Mouse (Mus musculus) liver, embryonic 12.5 days (tissue): ENCODE measurements around the gene Mdm4. TPM values are rescaled to one million over a fixed set of nuclear protein-coding genes. Genes with fewer than 3 reads are reported as not detected.
"Not testable (repeated sequence)": the region's sequence is repeated elsewhere in the genome, so short reads cannot be mapped to it uniquely, and the experiment has no call there.

Experiments
- ATAC-seq: fragments of 200-750 bp; cut with Nextera tagmentation; 2 replicates; pipeline ENCODE4 v1.8.0; 2017; ENCODE audit warnings: moderate number of reproducible peaks, mild to moderate bottlenecking, moderate library complexity
- H3K27ac ChIP-seq: fragments of 300-500 bp; sonication (generic); 2 replicates; pipeline ENCODE4 v1.5.1; 2016; ENCODE audit warnings: mild to moderate bottlenecking
- H3K27me3 ChIP-seq: fragments of 300-500 bp; sonication (generic); replicated peaks from 2 replicates; pipeline ENCODE4 v1.6.1; 2016; ENCODE audit warnings: mild to moderate bottlenecking, moderate library complexity
- H3K36me3 ChIP-seq: fragments of 300-500 bp; sonication (generic); 2 replicates; pipeline ENCODE4 v1.6.1; 2016; ENCODE audit warnings: mild to moderate bottlenecking, moderate library complexity
- H3K4me1 ChIP-seq: fragments of 300-500 bp; sonication (generic); 2 replicates; pipeline ENCODE4 v1.6.1; 2016
- H3K4me2 ChIP-seq: fragments of 300-500 bp; sonication (generic); 2 replicates; pipeline ENCODE4 v1.6.1; 2016; ENCODE audit warnings: mild to moderate bottlenecking, moderate library complexity
- H3K4me3 ChIP-seq: fragments of 300-500 bp; sonication (generic); 2 replicates; pipeline ENCODE4 v1.5.1; 2016; ENCODE audit warnings: mild to moderate bottlenecking, moderate library complexity
- H3K9ac ChIP-seq: fragments of 300-500 bp; sonication (generic); 2 replicates; pipeline ENCODE4 v1.6.1; 2016; ENCODE audit warnings: mild to moderate bottlenecking, moderate library complexity
- H3K9me3 ChIP-seq: fragments of 300-500 bp; sonication (generic); replicated peaks from 2 replicates; pipeline ENCODE4 v1.6.1; 2016; ENCODE audit warnings: mild to moderate bottlenecking, moderate library complexity
- WGBS: fragments of 180-500 bp; shearing (Covaris S2); methylation state at CpG from one replicate; pipeline ENCODE4 v1.1.7; 2016; ENCODE audit not compliant: insufficient replicate concordance; 5-methylcytosine and 5-hydroxymethylcytosine counted together
- polyA plus RNA-seq: library from polyadenylated mRNA; unstranded; fragments of >200 nt; fragmentation: Nextera tagmentation; extraction: Ambion mirVana; gene quantifications from 2 replicates; pipeline ENCODE4 v1.2.1, GENCODE M21; 2016

Gene Mdm4
- polyA plus RNA-seq, 1 experiment from 2014 or later, result 24.9 TPM

GRCm38 (mm10) chr1:133027126-133027525 is 3.2 kb downstream of the Mdm4 start:
- Histone ChIP-seq H3K4me2 (no peak overlapping the region), H3K27ac (peak overlapping the region; percentile 64), H3K36me3 (peaks cover under 1% of the 10 kb centered on the region; the same call in 1 of the 2 replicates), H3K9me3 (no peaks in the 10 kb centered on the region), H3K9ac (no peak overlapping the region), H3K4me1 (peaks cover 41% of the 10 kb centered on the region), H3K27me3 (no peaks in the 10 kb centered on the region), H3K4me3 (no peak overlapping the region)
- 86% methylated on average over 2 of the region's 2 CpGs for WGBS
- no peak for ATAC-seq

- H3K27me3 ChIP-seq, ATAC-seq, H3K36me3 ChIP-seq, H3K9me3 ChIP-seq: not testable (repeated sequence)
- H3K9ac ChIP-seq, result peak overlapping the region; percentile 95
- peaks cover 49% of the 10 kb centered on the region for H3K4me1 ChIP-seq
- peak overlapping the region; percentile 92 for H3K4me3 ChIP-seq
- WGBS, result 19% methylated on average over 21 of the region's 23 CpGs
- H3K4me2 ChIP-seq, result peak overlapping the region; percentile 74
- peak overlapping the region; percentile 91 for H3K27ac ChIP-seq
Measured at GRCm38 (mm10) chr1:133025796-133026190, 4.6 kb downstream of the Mdm4 start.

GRCm38 (mm10) chr1:133025051-133025795 is 5.1 kb downstream of the Mdm4 start:
- Histone ChIP-seq H3K9me3 (no peaks in the 10 kb centered on the region), H3K4me1 (peaks cover 54% of the 10 kb centered on the region), H3K4me2 (peak overlapping the region; percentile 74), H3K36me3 (peaks cover 7% of the 10 kb centered on the region; the same call in 1 of the 2 replicates), H3K9ac (peak overlapping the region; percentile 95), H3K4me3 (peak overlapping the region; percentile 92), H3K27me3 (no peaks in the 10 kb centered on the region), H3K27ac (peak overlapping the region; percentile 91)
- under 1% methylated on average over 40 of the region's 40 CpGs for WGBS
- ATAC-seq, result peak; percentile 96

GRCm38 (mm10) chr1:133024426-133024825 is 5.9 kb downstream of the Mdm4 start:
- peak overlapping the region; percentile 95 for H3K9ac ChIP-seq
- no peaks in the 10 kb centered on the region for H3K27me3 ChIP-seq
- peaks cover 10% of the 10 kb centered on the region for H3K36me3 ChIP-seq
- peak overlapping the region; percentile 74 for H3K4me2 ChIP-seq
- no peak for ATAC-seq
- H3K27ac ChIP-seq, result peak overlapping the region; percentile 91; the same call in 1 of the 2 replicates
- no peaks in the 10 kb centered on the region for H3K9me3 ChIP-seq
- H3K4me3 ChIP-seq, result peak overlapping the region; percentile 92
- peaks cover 62% of the 10 kb centered on the region for H3K4me1 ChIP-seq
- WGBS, result 23% methylated on average over 7 of the region's 7 CpGs

- ATAC-seq, H3K9me3 ChIP-seq, H3K27me3 ChIP-seq: not testable (repeated sequence)
- peaks cover 18% of the 10 kb centered on the region for H3K36me3 ChIP-seq
- H3K4me1 ChIP-seq, result peaks cover 64% of the 10 kb centered on the region
- 58% methylated on average over 3 of the region's 3 CpGs for WGBS
- peak overlapping the region; percentile 95 for H3K9ac ChIP-seq
- 0 out of 2 replicates have a peak overlapping the region, but pooled peaks have one; percentile 42 for H3K27ac ChIP-seq
- peak overlapping the region; percentile 92 for H3K4me3 ChIP-seq
- H3K4me2 ChIP-seq, result peak overlapping the region; percentile 74
Measured at GRCm38 (mm10) chr1:133023723-133024122, 6.6 kb downstream of the Mdm4 start.

- H3K9me3 ChIP-seq, H3K27me3 ChIP-seq, H3K27ac ChIP-seq, ATAC-seq, H3K4me3 ChIP-seq, H3K9ac ChIP-seq, H3K4me2 ChIP-seq: not testable (repeated sequence)
- 94% methylated on average over 2 of the region's 2 CpGs for WGBS
- Histone ChIP-seq H3K36me3 (peaks cover 32% of the 10 kb centered on the region), H3K4me1 (peaks cover 46% of the 10 kb centered on the region)
Measured at GRCm38 (mm10) chr1:133021971-133022370, 8.4 kb downstream of the Mdm4 start.

GRCm38 (mm10) chr1:133021391-133021790 is 9.0 kb downstream of the Mdm4 start:
- peaks cover 38% of the 10 kb centered on the region for H3K36me3 ChIP-seq
- H3K9me3 ChIP-seq, result no peaks in the 10 kb centered on the region
- no peak for ATAC-seq
- WGBS, result 88% methylated on average over 7 of the region's 7 CpGs
- H3K4me2 ChIP-seq, result 0 out of 2 replicates have a peak overlapping the region, but pooled peaks have one; percentile 4
- H3K9ac ChIP-seq, result no peak overlapping the region
- H3K4me1 ChIP-seq, result peaks cover 41% of the 10 kb centered on the region
- H3K27me3 ChIP-seq, result no peaks in the 10 kb centered on the region
- 0 out of 2 replicates have a peak overlapping the region, but pooled peaks have one; percentile 10 for H3K27ac ChIP-seq
- no peak overlapping the region for H3K4me3 ChIP-seq

- no peaks in the 10 kb centered on the region for H3K27me3 ChIP-seq
- H3K27ac ChIP-seq, result peak overlapping the region; percentile 46
- ATAC-seq, result peak; percentile 41; the same call in 1 of the 2 replicates
- no peaks in the 10 kb centered on the region for H3K9me3 ChIP-seq
- peaks cover 36% of the 10 kb centered on the region for H3K4me1 ChIP-seq
- H3K4me3 ChIP-seq, result no peak overlapping the region
- peak overlapping the region; percentile 33 for H3K4me2 ChIP-seq
- H3K9ac ChIP-seq, result 0 out of 2 replicates have a peak overlapping the region, but pooled peaks have one; percentile 3
- peaks cover 49% of the 10 kb centered on the region for H3K36me3 ChIP-seq
- 72% methylated on average over 3 of the region's 3 CpGs for WGBS
Measured at GRCm38 (mm10) chr1:133020137-133020894, 10.0 kb downstream of the Mdm4 start.

- Histone ChIP-seq H3K4me2 (no peak overlapping the region), H3K9ac (no peak overlapping the region), H3K36me3 (peaks cover 59% of the 10 kb centered on the region), H3K27ac (0 out of 2 replicates have a peak overlapping the region, but pooled peaks have one; percentile 3), H3K27me3 (no peaks in the 10 kb centered on the region), H3K4me1 (peaks cover 34% of the 10 kb centered on the region), H3K4me3 (no peak overlapping the region), H3K9me3 (no peaks in the 10 kb centered on the region)
- no peak for ATAC-seq
Measured at GRCm38 (mm10) chr1:133019312-133019711, 11.0 kb downstream of the Mdm4 start.

GRCm38 (mm10) chr1:133018580-133018979 is 11.8 kb downstream of the Mdm4 start:
- Histone ChIP-seq H3K27me3 (no peaks in the 10 kb centered on the region), H3K4me3 (no peak overlapping the region), H3K27ac (no peak overlapping the region), H3K9me3 (no peaks in the 10 kb centered on the region), H3K4me2 (no peak overlapping the region), H3K36me3 (peaks cover 66% of the 10 kb centered on the region), H3K4me1 (peaks cover 27% of the 10 kb centered on the region), H3K9ac (no peak overlapping the region)
- WGBS, result 84% methylated on average over 2 of the region's 2 CpGs
- ATAC-seq, result no peak

GRCm38 (mm10) chr1:133016775-133017428 is 13.5 kb downstream of the Mdm4 start:
- H3K27me3 ChIP-seq, result no peaks in the 10 kb centered on the region
- no peaks in the 10 kb centered on the region for H3K9me3 ChIP-seq
- no peak overlapping the region for H3K9ac ChIP-seq
- H3K4me1 ChIP-seq, result peaks cover 27% of the 10 kb centered on the region
- peaks cover 78% of the 10 kb centered on the region for H3K36me3 ChIP-seq
- no peak overlapping the region for H3K4me2 ChIP-seq
- H3K4me3 ChIP-seq, result no peak overlapping the region
- H3K27ac ChIP-seq, result no peak overlapping the region
- 88% methylated on average over 9 of the region's 9 CpGs for WGBS
- ATAC-seq, result no peak
